Mouse (Mus musculus) heart, adult 2 months (tissue): ENCODE measurements around the gene Tle6.

ENCODE experiments used
- CTCF ChIP-seq: fragments of 200-600 bp; IDR thresholded peaks from 2 replicates; pipeline ENCODE4 v1.8.1; 2022; ENCODE audit warnings: antibody characterized with exemption, mild to moderate bottlenecking, moderate library complexity
- EP300 ChIP-seq: fragments of 200-500 bp; IDR thresholded peaks from 2 replicates; pipeline ENCODE4 v1.6.1; 2011; ENCODE audit warnings: low read depth, low read length, control low read depth; ENCODE audit not compliant: insufficient read depth
- POLR2A ChIP-seq: fragments of 200-500 bp; IDR thresholded peaks from 2 replicates; pipeline ENCODE4 v1.6.1; 2011; ENCODE audit warnings: mild to moderate bottlenecking, low read depth, low read length, control low read depth; ENCODE audit not compliant: insufficient read depth

DNA sequence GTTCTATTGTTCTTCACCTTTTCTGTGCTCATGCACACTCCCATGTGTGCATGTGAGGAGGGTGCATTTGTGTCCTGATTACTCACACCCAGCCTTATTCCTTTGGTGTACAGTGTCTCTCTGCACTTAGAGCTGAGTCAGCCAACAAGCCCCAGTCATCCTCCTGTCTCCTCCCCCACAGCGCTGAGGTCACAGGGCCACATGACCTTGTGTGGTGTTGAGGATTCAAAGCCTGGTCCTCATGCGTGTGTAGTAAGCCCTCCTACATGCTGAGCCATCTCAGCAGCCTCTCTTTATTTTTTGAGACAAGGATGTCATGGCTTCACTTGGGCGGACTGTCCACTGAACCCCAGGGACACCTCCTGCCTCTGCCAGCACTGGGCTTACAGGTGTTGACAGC lies 11.9 kb upstream of the Tle6 start:
- TF ChIP-seq CTCF (no peak), POLR2A (no peak), EP300 (no peak)
